Mouse (Mus musculus) C2C12 (cell line): ENCODE data around the gene Tmprss6. TPM values are rescaled to one million over a fixed set of nuclear protein-coding genes. Genes with fewer than 3 reads are reported as not detected.

Source experiments
- H3K27me3 ChIP-seq: one replicate; pipeline ENCODE4 v1.6.1; 2011; ENCODE audit not compliant: control insufficient read depth, insufficient read depth, insufficient read length
- H3K36me3 ChIP-seq: one replicate; pipeline ENCODE4 v1.6.1; 2011; ENCODE audit not compliant: control insufficient read depth, insufficient read depth
- H3K4me3 ChIP-seq: one replicate; pipeline ENCODE4 v1.5.1; 2011; ENCODE audit warnings: mild to moderate bottlenecking, control low read depth; ENCODE audit not compliant: poor library complexity, insufficient read depth, severe bottlenecking
- H3K79me2 ChIP-seq: one replicate; pipeline ENCODE4 v1.6.1; 2011; ENCODE audit not compliant: control insufficient read depth, insufficient read depth
- H3K79me3 ChIP-seq: one replicate; pipeline ENCODE4 v1.6.1; 2011; ENCODE audit warnings: low read depth, control low read depth
- H3ac ChIP-seq: one replicate; pipeline ENCODE3; 2011; ENCODE audit warnings: low read depth; ENCODE audit not compliant: control insufficient read depth, insufficient read length
- CEBPB ChIP-seq: IDR thresholded peaks from one replicate; pipeline ENCODE4 v1.6.1; 2011; ENCODE audit warnings: low read depth, mild to moderate bottlenecking, control low read depth, moderate library complexity
- CTCF ChIP-seq: IDR thresholded peaks from one replicate; pipeline ENCODE4 v1.5.1; 2011; ENCODE audit not compliant: control insufficient read depth, insufficient read depth, insufficient read length
- FOSL1 ChIP-seq: IDR thresholded peaks from one replicate; pipeline ENCODE4 v1.8.0; 2011; ENCODE audit warnings: mild to moderate bottlenecking, low read length; ENCODE audit not compliant: poor library complexity, insufficient read depth, severe bottlenecking
- MAX ChIP-seq: IDR thresholded peaks from one replicate; pipeline ENCODE4 v1.6.1; 2011; ENCODE audit warnings: mild to moderate bottlenecking, control low read depth
- MYOD1 ChIP-seq: IDR thresholded peaks from one replicate; pipeline ENCODE4 v1.6.1; 2011; ENCODE audit warnings: low read depth; ENCODE audit not compliant: control insufficient read depth, insufficient read length
- MYOG ChIP-seq: IDR thresholded peaks from one replicate; pipeline ENCODE4 v1.6.1; 2011; ENCODE audit not compliant: control insufficient read depth, insufficient read length; ENCODE audit errors: extremely low read depth
- USF1 ChIP-seq: IDR thresholded peaks from one replicate; pipeline ENCODE4 v1.6.1; 2011; ENCODE audit warnings: low read depth, mild to moderate bottlenecking, control low read depth, moderate library complexity
- polyA plus RNA-seq: library from polyadenylated mRNA; unstranded; fragments of >200 nt; fragmentation: generic; extraction: Trizol; gene quantifications from one replicate; pipeline ENCODE4 v1.2.1, GENCODE M21; 2012; ENCODE audit warnings: missing spikeins

Tmprss6 gene
- polyA plus RNA-seq, 1 experiment, result 0.06 TPM

GRCm38 (mm10) chr15:78405098-78405497, 63.3 kb downstream of the Tmprss6 start:
- no peaks in the 10 kb centered on the region for H3K36me3 ChIP-seq
- peak overlapping the region; percentile 49 for H3ac ChIP-seq
- peak overlapping the region; percentile 82 for H3K4me3 ChIP-seq
- H3K27me3 ChIP-seq, result no peaks in the 10 kb centered on the region
- H3K79me3 ChIP-seq, result no peaks in the 10 kb centered on the region
- H3K79me2 ChIP-seq, result no peaks in the 10 kb centered on the region
- TF ChIP-seq MYOG, result no peak
- TF ChIP-seq MYOD1, result no peak
- no peak for TF ChIP-seq CTCF
- TF ChIP-seq CEBPB, result no peak
- no peak for TF ChIP-seq FOSL1
- no peak for TF ChIP-seq MAX
- TF ChIP-seq USF1, result no peak

DNA sequence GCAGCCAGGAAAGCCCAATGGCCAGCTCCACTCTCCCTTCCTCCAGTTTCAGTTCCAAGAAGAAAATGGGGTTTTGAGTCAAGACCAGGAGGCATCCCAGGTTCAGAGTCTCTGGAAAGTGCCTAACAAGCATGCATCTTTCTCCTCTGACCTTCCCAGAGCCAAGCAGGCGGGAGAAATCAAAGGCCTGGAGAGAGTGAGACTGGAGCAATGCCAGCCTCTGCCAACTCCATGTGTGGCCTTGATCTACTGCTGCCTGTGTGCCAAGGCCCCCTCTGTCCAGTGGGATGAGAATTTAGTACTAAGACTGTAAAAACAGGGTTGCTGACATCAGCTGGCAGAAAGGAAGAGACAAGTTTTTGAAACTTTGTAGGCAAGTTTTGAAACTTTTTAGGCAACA, 64.5 kb downstream of the Tmprss6 start:
- no peaks in the 10 kb centered on the region for H3K79me3 ChIP-seq
- TF ChIP-seq MAX, result no peak
- TF ChIP-seq FOSL1, result no peak
- no peak for TF ChIP-seq CEBPB
- TF ChIP-seq MYOD1, result no peak
- TF ChIP-seq USF1, result no peak
- TF ChIP-seq CTCF, result no peak
- no peak for TF ChIP-seq MYOG
- no peaks in the 10 kb centered on the region for H3K36me3 ChIP-seq
- no peaks in the 10 kb centered on the region for H3K79me2 ChIP-seq
- no peak overlapping the region for H3K4me3 ChIP-seq
- no peaks in the 10 kb centered on the region for H3K27me3 ChIP-seq
- no peak overlapping the region for H3ac ChIP-seq

DNA sequence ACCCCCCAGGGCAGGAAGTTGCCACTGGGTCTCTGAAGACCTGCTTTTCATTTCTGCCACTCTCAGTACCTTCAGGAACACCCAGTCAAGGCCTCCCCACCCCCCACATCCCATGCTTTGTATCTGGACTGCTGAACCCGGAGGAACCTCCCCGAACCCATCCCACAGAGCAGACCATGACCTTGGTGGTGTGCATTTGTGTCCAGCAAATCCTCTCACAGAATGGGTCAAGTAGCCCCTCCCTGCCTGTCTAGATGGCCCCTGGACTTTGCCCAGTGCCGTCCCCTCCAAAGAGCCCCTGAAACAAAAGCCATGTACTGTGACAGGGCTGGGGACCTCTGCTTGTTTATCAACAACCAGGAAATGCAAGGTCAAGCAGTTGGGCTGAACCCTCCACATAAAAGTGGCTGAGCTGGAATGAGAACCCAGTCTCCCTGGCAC, 65.1 kb downstream of the Tmprss6 start:
- Histone ChIP-seq H3K4me3 (no peak overlapping the region), H3K27me3 (no peaks in the 10 kb centered on the region), H3ac (no peak overlapping the region), H3K79me3 (no peaks in the 10 kb centered on the region), H3K36me3 (no peaks in the 10 kb centered on the region), H3K79me2 (no peaks in the 10 kb centered on the region)
- TF ChIP-seq CTCF (no peak), MAX (no peak), FOSL1 (no peak)

DNA sequence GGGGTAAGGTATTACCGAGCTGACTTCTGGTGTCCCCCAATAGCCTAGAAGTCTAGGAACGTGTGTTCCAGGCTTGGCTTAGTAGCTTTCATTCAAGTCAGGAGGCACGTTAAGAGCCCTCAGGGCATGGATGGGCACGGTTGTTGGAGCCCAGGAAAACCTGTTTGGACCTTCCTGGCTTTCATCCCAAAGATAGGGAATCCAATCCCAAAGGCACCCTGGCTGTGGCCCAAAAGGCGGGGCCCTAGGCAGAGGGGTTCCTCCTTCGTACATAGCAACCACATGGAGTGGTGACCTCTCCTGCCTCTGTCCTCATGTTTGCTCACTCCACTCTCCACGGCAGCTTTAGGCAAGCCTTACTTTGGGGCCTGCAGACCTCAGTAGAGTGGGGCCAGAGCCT, 66.0 kb downstream of the Tmprss6 start:
- Histone ChIP-seq H3K36me3 (no peaks in the 10 kb centered on the region), H3K27me3 (peaks cover 4% of the 10 kb centered on the region), H3K4me3 (no peak overlapping the region), H3ac (no peak overlapping the region), H3K79me2 (no peaks in the 10 kb centered on the region), H3K79me3 (no peaks in the 10 kb centered on the region)
- TF ChIP-seq CTCF, result no peak
- no peak for TF ChIP-seq MYOG
- no peak for TF ChIP-seq MAX
- no peak for TF ChIP-seq MYOD1
- TF ChIP-seq CEBPB, result no peak
- no peak for TF ChIP-seq FOSL1
- TF ChIP-seq USF1, result no peak

DNA sequence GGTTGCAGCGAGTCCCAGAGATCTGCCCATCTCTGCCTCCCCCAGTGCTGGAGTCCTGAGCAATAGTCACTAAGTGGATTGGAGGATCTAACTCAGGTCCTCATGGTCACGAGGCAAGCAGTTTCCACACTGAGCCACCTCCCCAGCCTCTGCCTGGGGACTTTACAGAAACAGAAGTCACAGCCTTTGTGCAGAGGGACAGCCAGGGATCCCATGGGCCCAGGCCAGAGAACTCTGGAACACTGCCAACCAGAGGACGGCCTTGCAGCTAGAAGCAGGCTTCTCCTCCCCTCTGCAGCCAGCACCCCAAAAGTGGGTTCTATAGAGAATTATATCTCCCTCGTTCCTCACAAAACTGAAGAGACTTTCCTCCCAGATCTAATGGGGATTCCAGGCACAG, 66.5 kb downstream of the Tmprss6 start:
- Histone ChIP-seq H3K4me3 (no peak overlapping the region), H3K36me3 (no peaks in the 10 kb centered on the region), H3K79me3 (no peaks in the 10 kb centered on the region), H3ac (no peak overlapping the region), H3K27me3 (peaks cover 5% of the 10 kb centered on the region), H3K79me2 (no peaks in the 10 kb centered on the region)
- no peak for TF ChIP-seq MAX

GRCm38 (mm10) chr15:78401345-78401744, 67.1 kb downstream of the Tmprss6 start:
- Histone ChIP-seq H3K4me3 (no peak overlapping the region), H3K79me3 (no peaks in the 10 kb centered on the region), H3K36me3 (no peaks in the 10 kb centered on the region), H3K79me2 (no peaks in the 10 kb centered on the region), H3ac (no peak overlapping the region), H3K27me3 (peaks cover 7% of the 10 kb centered on the region)
- TF ChIP-seq FOSL1 (no peak), MAX (no peak), MYOG (no peak), CTCF (no peak), USF1 (no peak), CEBPB (no peak), MYOD1 (no peak)
